Mouse (Mus musculus): ENCODE measurements around the gene Cul7. TPM values are rescaled to one million over a fixed set of nuclear protein-coding genes. Genes with fewer than 3 reads are reported as not detected.

The Cul7 gene
- polyA plus RNA-seq (2015; fragmentation: Nextera tagmentation; extraction: Ambion mirVana) = 14.0 and 16.0 TPM in 2 replicates

GRCm38 (mm10) chr17:46650232-46651031, at the start of gene Cul7:
Gene Cul7 (plus strand): TSS chr17:46650337.
- DNase-seq (ENCODE audit: low spot score) = peak; percentile 93

DNA sequence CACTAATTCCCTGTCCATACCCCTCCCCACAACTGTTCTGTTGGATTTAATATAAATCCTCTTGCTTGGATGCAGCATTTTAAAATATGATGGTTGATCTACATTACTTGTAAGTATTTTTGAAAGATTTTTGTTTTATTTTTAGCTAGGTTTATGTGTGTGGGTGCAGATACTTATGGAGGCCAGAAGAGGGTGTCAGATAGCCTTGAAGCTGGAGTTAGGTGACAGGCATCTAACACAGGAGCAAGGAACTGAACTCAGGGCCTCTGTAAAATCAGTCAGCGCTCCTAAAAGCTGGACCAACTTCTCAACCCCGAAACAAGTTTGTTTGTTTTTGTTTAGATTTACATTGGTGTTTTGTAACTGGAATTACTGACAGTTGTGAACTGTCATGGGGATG, 49.6 kb upstream of the Cul7 start:
- DNase-seq (ENCODE audit: low spot score) = no peak

- no peak for DNase-seq (ENCODE audit: low spot score)
Observed at GRCm38 (mm10) chr17:46602212-46602611, 47.9 kb upstream of the Cul7 start.

- DNase-seq (ENCODE audit: low spot score) = no peak
Observed at GRCm38 (mm10) chr17:46603229-46603628, 46.9 kb upstream of the Cul7 start.

GRCm38 (mm10) chr17:46605126-46605525, 45.0 kb upstream of the Cul7 start:
- no peak for DNase-seq (ENCODE audit: low spot score)

- DNase-seq (ENCODE audit: low spot score) = no peak
Observed at GRCm38 (mm10) chr17:46605987-46606386, 44.1 kb upstream of the Cul7 start.

DNA sequence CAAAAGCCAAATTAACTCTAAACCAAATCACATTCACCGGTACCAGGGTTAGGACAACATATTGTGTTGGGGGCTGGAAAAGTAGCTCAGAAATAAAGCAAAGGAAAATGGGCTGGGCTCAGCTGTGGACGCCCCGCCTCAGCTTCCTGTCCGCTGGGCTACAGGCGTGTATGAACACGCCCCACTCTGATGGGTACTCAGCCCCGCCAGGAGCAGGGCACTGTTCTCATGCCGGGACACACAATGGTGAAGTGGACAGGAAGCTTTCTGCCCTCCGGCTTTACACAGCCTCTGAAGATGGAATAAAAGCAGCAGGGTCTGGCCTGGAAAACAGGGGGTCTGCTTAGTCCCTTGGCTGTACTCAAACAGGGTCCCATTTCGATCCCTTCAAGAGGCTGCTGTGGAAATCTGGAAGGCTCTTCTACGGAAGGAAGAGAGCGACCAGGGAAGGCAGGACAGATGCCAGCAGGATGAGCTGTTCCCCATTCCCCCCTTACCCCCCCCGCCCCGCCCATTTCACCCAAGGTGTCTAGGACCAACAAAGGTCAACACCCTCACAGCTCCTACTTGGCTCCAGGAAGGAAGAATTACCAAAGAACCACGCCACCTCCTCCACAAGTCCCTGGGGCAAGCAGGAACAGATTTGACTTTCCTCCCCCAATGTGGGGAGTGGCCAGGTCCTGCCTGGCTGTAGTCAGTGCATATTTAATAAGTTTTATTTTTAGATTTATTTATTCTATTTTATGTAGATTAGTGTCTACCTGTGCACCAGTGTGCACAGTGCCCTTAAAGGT, 40.2 kb upstream of the Cul7 start:
- DNase-seq (ENCODE audit: low spot score) = no peak

GRCm38 (mm10) chr17:46611316-46611715, 38.8 kb upstream of the Cul7 start:
- no peak for DNase-seq (ENCODE audit: low spot score)

DNA sequence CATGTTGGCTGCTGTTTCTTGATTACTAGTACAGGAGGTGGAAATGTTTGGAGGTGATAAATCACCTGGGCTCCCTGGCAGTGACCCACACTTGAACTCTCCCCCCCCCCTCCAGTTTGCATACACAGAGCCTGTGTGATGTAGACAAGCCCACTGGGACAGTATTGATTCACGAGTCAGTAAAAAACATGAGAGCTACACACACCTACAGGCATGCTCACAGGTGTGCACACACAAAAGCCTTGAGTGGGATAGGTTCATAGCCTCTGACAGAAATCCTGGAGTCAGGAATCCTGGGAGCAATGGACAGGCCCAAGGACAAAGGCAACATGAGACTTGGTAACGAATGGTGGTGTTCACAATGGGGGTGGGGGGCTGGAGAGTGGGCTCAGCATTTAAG, 37.9 kb upstream of the Cul7 start:
- no peak for DNase-seq (ENCODE audit: low spot score)

GRCm38 (mm10) chr17:46612820-46613219, 37.3 kb upstream of the Cul7 start:
- no peak for DNase-seq (ENCODE audit: low spot score)

- no peak for DNase-seq (ENCODE audit: low spot score)
Observed at GRCm38 (mm10) chr17:46613229-46613628, 36.9 kb upstream of the Cul7 start.

DNA sequence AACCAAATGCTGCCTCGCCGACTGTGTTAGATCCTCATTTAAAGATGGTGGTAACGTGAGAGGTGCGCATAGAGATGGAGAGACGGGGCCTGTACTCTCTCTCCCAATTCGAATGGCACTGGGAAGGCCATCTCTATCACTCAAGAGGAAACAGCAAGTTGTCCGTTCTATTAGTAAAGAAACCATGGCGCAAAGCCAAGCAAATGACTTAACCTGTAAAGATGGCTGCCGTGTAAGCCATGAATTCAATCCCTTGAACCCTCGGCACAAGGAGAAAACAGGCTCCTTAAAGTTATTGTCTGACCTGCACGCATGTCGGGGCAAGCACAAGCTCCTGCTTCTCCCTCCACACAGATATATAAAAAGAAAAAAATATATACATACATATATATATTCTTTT, 32.3 kb upstream of the Cul7 start:
- no peak for DNase-seq (ENCODE audit: low spot score)

- no peak for DNase-seq (ENCODE audit: low spot score)
Observed at GRCm38 (mm10) chr17:46618394-46618768, 31.8 kb upstream of the Cul7 start.

GRCm38 (mm10) chr17:46618769-46619682, 31.1 kb upstream of the Cul7 start:
- DNase-seq (ENCODE audit: low spot score) = no peak

DNA sequence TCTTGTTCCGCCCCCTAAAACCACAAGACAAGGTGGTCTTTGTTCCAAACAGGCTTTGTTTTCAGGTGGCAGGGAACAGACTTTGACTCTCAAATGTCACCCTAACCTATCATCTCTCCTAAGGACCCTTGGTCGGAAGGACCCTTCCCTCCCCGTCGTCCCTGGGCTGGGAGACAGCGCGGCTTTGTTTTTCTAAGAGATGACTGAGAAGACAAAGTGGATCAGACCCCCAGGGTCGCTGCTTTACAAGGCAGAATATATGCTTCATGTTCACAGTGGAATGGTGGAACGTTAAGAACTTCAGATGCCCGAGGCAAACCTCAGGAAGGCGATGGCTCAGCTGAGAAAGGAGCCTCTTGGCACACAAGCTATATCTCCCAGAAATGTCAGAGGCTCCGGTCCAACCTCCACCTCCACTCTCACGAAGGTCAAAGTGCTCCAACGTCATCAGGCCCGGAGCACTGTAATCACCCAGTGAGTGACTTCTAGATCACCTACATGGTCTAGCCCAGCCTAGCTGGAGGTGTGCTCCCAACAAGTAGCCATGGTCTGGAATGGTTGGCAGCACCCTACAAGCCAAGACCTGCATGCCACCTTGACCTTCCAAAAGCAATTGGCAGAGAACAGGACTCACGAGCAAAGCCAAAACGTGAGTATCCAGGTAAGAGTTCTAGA, 30.3 kb upstream of the Cul7 start:
- DNase-seq (ENCODE audit: low spot score) = no peak

DNA sequence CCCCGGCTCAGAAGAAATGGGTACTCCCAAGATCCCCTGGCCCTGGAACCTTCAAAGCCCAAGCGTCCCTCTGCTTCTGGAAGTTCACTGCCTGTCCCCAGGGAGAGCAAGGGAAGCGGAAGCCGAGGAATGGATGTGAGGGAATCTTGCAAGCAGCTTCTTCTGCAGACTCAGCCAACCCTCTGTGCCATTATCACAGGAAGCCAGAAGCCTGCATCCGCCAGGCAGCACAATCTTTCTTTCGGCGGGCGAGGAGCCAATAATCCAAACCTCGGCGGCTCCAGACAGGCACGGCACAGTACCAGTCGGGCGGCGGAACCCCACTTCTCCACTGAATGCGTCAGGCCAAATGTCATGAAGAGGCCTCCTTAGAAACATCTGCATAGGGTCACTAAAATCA, 28.8 kb upstream of the Cul7 start:
- DNase-seq (ENCODE audit: low spot score) = no peak

DNA sequence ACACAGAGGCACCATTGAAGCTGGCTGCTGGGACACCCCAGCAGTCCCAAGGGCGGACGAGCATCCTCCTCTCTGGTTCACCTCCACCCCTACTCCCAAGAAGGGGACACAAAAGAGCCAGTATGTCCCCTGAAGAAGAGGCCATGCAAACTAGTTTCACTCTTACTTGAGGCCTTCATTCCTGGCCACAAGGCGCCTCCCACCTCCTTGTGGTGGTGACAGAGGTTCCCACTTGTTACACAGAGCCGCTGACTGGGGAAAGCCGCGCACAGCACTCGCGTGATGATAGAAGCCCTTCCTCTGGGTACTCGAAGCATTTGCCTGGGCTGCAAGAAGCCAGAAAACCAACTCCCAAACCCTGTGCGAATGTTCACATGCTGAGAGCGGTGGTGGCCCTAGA, 27.9 kb upstream of the Cul7 start:
- peak; percentile 61 for DNase-seq (ENCODE audit: low spot score)

DNA sequence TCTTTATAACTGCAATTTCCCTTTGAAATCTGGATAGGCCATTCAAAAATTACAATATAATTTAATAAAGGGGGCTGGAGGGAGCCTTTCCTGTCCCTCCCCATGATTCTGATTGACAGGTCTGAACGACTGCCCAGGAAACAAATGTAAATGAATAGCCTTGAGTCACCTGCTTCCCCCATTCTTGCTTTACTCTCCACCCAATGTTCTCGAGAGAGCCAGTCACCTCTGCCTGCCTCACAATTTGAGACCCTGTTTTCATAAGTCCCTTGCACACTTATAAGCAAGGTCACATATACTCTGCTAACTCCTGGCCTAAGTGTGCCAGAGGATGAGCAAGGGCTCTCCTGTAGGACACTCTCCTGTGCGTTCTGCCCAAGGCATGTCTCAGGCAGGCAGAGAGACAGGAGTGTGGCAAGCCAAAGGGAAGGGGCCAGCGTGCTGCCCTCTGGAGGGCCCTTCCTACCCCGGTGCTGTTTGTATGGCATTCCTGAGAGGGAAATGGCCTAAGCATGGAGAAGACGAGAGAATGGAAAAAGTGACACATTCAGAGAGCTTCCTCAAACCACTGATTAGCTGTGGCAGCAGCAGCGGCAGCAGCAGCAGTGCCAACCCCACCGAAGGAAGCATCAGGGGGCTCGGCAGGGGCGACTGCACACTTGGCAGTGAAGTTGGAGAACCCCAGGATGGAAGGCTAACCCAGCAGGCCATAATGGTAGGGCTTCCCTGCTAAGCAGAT, 26.1 kb upstream of the Cul7 start:
- DNase-seq (ENCODE audit: low spot score) = no peak

DNA sequence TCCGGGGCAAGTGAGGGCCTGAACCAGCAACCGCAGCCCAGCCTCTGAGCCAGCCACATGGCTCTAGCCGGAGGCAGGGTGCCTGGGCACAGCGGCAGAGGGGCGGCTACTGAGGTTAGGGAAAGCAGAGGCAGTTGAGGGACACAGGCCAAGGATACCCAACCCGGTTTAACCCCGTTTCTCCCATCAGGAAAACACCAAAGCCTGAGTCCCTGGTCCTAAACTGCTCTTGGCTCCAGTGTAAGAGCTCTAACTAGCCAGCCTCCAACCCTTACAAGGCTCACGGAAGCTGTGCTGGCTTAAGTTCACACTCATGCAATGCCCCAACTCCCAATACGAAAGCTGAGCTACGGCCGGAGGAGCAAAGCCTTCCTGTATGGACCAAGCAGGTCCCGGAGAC, 25.5 kb upstream of the Cul7 start:
- DNase-seq (ENCODE audit: low spot score) = no peak

DNA sequence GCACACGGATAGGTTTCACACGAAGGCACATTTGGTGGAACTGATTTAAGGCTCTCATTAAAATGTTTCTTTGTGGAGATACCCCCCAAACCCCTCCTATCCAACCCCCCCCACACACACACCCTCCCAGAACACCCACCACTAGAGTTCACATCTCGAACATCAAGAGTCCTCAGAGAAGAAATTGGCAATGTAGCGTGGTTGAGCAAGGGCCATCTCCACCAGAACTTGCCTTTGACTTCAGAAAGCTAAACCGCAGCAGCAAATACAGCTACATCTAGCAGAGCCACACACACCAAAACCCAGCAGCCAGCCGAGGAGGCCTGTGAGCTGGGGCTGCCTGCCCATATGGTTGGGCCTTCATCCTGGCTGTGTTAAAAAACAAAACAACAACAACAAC, 22.7 kb upstream of the Cul7 start:
- no peak for DNase-seq (ENCODE audit: low spot score)

DNA sequence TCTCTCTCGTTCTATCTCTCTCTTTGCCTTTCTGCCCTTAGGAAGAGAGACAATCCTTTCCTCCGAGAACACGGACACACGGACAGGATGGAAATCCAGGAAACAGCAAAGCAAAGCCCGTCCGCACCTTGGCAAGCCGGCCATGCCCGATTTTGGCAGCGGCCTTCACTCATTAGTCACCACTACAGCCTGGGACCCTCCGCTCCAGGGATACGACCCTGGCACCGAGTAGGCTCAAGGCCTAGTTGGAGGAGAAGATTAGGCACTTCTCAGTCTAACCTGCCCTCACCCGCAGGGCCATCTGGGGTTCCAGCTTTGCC, 21.7 kb upstream of the Cul7 start:
- DNase-seq (ENCODE audit: low spot score) = no peak

All from thymus, postnatal 0 days (tissue).